Mouse (Mus musculus) frontal cortex, postnatal 14 days (tissue): ENCODE measurements around the gene Gm16223.

Experiments
- DNase-seq, 2 experiments: peaks; one replicate each; pipeline ENCODE4 v3.0.0; 2022; ENCODE audit warnings: low spot score in 2 of 2

Gene Gm16223

GRCm38 (mm10) chr5:42067476-42068187 lies at the start of gene Gm16223:
TSS of gene Gm16223 (plus strand) at chr5:42067960.
- no peak for DNase-seq

DNA sequence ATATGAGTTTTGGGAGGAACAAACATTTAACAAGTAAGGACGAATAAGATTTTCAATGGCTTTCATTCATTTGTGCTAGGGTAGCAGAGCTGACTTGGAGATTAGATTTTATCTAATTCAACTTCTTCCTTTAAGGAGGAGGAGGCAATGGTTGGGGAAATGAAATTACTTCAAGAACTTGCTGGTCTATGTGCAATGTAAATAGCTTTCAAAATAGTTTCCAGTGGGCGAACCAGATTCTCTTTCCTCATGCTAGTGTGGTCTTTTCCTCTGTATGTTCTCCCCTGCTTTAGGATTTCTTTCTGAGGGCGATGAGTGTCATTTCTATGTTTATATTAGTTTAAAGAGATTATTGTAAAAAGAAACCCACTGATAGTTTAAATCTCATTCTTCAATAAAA lies 45.7 kb upstream of the Gm16223 start:
- DNase-seq = no peak

DNA sequence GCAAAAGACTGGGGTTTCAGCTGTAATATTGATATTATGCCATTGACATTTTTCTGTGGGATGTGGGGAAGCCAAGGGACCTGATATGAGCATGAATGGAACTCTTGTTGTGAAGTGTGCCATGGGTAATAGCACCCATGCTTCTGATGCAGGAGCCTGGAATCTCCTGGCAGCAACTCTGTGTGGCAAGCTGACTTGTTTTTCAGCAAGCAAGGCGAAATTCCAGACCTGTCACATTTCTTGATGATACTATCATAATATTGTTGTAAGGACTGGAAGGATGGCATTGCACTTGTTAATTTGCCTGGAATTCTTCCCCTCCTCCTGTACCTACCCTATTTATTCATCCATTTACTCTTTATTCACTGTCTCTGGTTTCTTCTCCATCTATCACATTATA lies 44.2 kb upstream of the Gm16223 start:
- no peak for DNase-seq

DNA sequence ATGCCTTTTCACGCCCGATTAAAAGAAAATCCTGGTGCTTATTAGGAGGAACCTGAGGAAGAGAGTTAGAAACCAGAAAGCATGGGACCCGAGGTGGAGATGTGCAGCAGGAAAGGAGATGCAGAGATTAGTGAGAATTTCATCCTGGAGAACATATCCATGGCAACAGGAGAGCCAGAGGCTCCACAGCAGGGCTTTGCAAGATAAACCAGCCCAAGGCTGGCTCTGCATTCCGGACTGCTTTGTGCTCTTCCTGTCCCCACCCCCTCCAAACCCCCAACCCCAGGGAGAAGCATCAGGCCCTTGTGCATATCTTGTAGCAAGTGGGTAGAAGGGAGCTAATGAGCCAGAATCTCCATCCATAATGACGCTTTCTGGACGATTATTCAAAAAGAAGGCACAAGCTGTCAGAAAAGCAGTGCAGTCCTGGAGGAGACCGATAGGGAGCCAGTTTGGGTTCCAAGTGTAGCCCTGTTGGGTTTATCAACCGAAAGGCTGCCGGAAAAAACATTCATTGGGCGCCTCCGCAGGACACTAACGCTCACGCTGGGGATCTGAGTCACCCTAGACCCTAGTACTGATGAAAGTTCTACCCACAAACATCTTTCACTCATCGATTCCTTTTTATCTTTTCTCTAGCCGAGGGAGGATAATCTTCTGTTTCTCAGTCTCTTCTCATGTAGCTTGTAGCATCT lies 31.2 kb upstream of the Gm16223 start:
- DNase-seq = no peak

DNA sequence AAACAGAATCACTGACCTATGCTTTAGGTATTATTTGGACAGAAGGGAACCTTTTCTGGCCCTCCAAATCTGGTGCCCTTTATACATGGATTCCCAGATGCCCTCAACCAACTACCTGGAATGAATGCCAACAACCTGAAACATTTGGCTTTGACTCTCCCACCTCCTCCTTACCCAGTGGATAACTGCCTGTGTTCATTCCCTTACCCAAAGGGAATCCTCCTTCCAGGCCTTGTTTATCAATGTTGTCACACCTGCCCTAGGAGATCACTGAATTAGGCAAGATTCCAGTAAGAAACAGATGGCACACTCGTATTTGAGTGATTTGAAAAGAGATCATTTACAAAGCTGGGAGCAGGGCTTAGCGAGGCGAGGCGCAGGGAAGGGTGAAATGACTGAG lies 13.1 kb upstream of the Gm16223 start:
- no peak for DNase-seq

DNA sequence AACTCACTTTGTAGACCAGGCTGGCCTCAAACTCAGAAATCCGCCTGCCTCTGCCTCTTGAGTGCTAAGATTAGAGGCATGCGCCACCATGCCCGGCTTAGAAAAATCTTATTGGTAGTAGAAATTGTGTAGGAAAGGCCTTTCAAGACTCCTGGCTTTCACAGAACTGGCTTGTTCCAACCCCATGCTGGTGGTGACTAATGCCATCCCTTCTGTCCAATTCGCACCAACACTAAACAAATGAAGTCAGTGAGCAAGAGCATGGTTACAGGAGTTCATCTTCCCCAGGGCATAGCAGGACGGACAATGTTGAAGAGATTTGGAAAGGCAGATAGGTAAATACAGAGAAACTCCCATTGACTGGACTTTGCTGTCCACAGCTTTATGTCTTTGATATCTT lies 12.6 kb upstream of the Gm16223 start:
- DNase-seq = no peak

DNA sequence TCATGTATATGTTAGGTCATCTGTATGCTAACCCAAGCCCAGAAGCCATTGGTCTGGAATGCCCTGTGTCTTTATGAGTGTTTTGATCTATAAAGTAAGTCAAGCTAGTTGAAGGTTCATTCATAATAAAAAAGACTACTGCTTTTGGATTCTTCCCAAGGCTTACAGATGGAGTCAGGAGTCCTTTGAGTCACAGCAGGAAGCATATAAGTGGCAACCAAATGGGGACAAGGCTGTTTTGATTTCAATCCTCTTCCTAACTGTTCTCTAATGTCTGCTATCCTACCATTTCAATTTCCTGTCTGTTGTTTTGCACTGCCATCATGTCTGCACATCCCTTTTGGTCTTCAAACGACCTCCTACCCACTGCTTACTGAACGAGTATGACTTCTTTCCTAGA lies 2.7 kb upstream of the Gm16223 start:
- DNase-seq = no peak

GRCm38 (mm10) chr5:42067075-42067474 lies 685 bp upstream of the Gm16223 start:
- DNase-seq = no peak

DNA sequence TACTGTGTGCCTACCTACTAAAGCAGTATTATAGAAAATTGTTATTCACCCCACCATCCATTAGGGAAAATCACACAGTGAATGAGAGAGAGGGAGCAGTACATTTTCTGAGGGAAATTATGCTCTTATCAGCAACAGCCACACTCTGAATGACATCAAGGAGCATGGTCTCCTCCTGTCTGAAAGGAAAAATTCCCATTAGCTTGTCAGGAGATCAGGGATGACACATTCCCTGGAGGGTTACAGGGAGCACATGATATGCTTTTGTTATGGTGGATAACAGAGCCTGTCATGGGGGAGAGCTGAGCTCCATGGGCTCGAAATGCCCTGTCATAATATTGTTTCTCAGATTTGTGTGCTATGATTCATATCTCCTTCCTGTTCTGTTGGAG lies 424 bp downstream of the Gm16223 start:
- DNase-seq = no peak

- DNase-seq = no peak
Measured at GRCm38 (mm10) chr5:42116586-42117346, 49.0 kb downstream of the Gm16223 start.

GRCm38 (mm10) chr5:42125562-42125961 lies 57.8 kb downstream of the Gm16223 start:
- no peak for DNase-seq

- DNase-seq = no peak
Measured at GRCm38 (mm10) chr5:42155626-42156025, 87.9 kb downstream of the Gm16223 start.

- DNase-seq = no peak
Measured at GRCm38 (mm10) chr5:42164731-42165130, 97.0 kb downstream of the Gm16223 start.

- no peak for DNase-seq
Measured at GRCm38 (mm10) chr5:42166311-42166710, 98.6 kb downstream of the Gm16223 start.

DNA sequence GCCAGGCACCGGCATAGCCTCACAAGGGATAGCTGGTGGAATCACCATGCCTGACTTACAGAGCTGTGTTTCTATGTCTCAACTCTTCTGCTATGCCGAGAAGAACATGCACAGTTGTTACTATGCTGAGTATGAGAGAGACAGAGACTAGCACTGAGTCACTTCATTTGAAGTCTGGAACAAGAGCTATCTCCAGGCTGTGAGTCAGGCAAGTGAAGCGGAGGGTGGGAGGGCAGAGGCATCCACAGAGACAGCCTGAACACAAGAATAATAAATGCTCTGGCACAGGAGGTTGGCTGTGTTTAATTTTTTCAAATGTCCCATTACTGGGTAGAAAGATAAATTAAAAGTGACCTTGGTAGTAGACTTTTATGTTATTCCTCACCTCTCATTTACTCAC lies 100.3 kb downstream of the Gm16223 start:
- no peak for DNase-seq

- no peak for DNase-seq
Measured at GRCm38 (mm10) chr5:42168785-42169184, 101.0 kb downstream of the Gm16223 start.

DNA sequence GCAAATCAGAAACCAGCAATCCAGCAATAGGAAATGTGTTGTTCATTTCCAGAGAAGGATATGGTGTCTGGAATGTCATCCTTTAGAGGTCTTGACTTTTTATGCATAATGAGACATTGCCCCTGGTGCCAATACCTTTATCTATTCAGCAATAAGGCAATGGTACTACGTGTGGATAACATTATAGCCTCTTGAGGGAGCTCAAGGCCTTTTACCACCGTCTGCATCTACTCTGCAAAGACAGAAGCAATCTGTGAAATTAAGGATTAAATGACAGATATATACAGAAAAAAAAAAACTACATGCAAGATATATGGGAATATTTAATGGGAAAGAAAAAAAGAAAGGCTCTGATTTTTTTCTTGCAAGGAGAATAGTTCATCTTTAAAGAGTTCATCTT lies 106.3 kb downstream of the Gm16223 start:
- DNase-seq = no peak

GRCm38 (mm10) chr5:42175424-42175823 lies 107.7 kb downstream of the Gm16223 start:
- no peak for DNase-seq

DNA sequence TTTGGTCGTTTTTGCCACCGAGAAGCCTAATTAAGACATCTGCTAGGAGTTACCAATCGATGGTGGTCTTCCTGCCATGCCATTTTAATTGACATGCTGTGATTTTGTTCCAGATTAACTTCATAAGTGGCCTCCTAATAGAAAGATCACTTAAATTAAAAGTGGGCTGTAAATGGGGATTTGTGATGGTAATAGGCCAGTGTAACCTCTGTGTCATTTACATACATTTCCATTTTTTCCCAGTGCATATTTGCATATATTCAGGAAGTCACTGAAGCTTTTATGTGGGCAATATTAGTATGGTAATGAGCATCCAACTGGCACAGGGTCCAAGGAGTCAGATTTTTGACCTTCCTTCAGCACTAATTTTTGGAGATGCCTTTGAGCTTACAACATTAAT lies 130.7 kb downstream of the Gm16223 start:
- DNase-seq = no peak

DNA sequence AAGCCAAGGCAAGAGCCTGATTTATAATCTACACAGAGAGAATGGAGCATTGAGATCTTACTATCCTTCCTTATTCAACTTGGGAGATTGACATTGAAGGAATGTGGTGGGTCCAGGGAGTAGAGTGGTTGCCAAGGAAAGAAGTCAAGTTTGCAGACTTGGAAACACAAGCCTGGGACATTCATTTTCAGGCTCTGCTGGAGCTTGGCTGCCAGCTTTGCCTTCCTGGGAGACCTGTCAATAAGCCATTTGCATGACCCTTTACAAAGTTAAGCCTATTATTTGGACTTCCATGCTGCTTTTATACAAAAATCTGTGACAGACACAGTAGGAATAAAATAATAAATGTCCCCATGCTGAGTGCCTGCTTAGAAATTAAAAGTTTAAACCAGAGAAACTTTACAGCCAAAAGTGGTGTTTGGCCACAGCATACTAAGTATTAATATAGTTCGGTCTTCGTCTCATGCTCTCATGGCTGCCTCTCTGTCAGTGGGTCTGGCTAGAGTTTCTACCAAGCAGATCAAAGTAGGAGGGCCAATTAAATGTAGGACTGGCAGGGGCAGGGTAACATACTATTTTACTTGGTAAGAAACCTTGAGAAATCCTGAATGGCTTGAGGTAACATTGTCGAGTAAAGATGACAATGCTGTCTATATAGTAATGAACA lies 139.8 kb downstream of the Gm16223 start:
- no peak for DNase-seq

- DNase-seq = no peak
Measured at GRCm38 (mm10) chr5:42211554-42212338, 144.0 kb downstream of the Gm16223 start.
